Mouse (Mus musculus): ENCODE data around the gene Slc37a3.
"Not testable (repeated sequence)": the region's sequence is repeated elsewhere in the genome, so short reads cannot be mapped to it uniquely, and the experiment has no call there.

The Slc37a3 gene

GRCm38 (mm10) chr6:39377311-39377827, at the start of gene Slc37a3:
Gene Slc37a3, minus strand, starts transcription at chr6:39377675.
- DNase-seq (ENCODE audit: low spot score) = peak; percentile 89

GRCm38 (mm10) chr6:39426725-39427124, 49.2 kb upstream of the Slc37a3 start:
- DNase-seq (ENCODE audit: low spot score) = no peak

- DNase-seq (ENCODE audit: low spot score) = no peak
These were observed 47.7 kb upstream of the Slc37a3 start for GRCm38 (mm10) chr6:39425181-39425580.

- no peak for DNase-seq (ENCODE audit: low spot score)
These were observed 46.2 kb upstream of the Slc37a3 start for GRCm38 (mm10) chr6:39423686-39424085.

- no peak for DNase-seq (ENCODE audit: low spot score)
These were observed 45.7 kb upstream of the Slc37a3 start for GRCm38 (mm10) chr6:39423130-39423551.

- DNase-seq (ENCODE audit: low spot score) = no peak
These were observed 43.4 kb upstream of the Slc37a3 start for GRCm38 (mm10) chr6:39420867-39421266.

GRCm38 (mm10) chr6:39419851-39420721, 42.6 kb upstream of the Slc37a3 start, which contains the start of gene Mkrn1:
Gene Mkrn1, minus strand, starts transcription at chr6:39420462.
- DNase-seq (ENCODE audit: low spot score) = peak; percentile 78

GRCm38 (mm10) chr6:39419386-39419850, 41.9 kb upstream of the Slc37a3 start:
- DNase-seq (ENCODE audit: low spot score) = peak; percentile 36

GRCm38 (mm10) chr6:39416654-39417053, 39.2 kb upstream of the Slc37a3 start:
- not testable (repeated sequence) for DNase-seq (ENCODE audit: low spot score)

- peak; percentile 71 for DNase-seq (ENCODE audit: low spot score)
These were observed 38.3 kb upstream of the Slc37a3 start for GRCm38 (mm10) chr6:39415762-39416161.

GRCm38 (mm10) chr6:39414106-39414505, 36.6 kb upstream of the Slc37a3 start:
- DNase-seq (ENCODE audit: low spot score) = no peak

- no peak for DNase-seq (ENCODE audit: low spot score)
These were observed 29.0 kb upstream of the Slc37a3 start for GRCm38 (mm10) chr6:39406480-39406879.

GRCm38 (mm10) chr6:39403136-39403535, 25.7 kb upstream of the Slc37a3 start:
- DNase-seq (ENCODE audit: low spot score) = no peak

- no peak for DNase-seq (ENCODE audit: low spot score)
These were observed 22.9 kb upstream of the Slc37a3 start for GRCm38 (mm10) chr6:39400343-39400742.

GRCm38 (mm10) chr6:39398342-39398741, 20.9 kb upstream of the Slc37a3 start:
- no peak for DNase-seq (ENCODE audit: low spot score)

GRCm38 (mm10) chr6:39397046-39397445, 19.6 kb upstream of the Slc37a3 start:
- DNase-seq (ENCODE audit: low spot score) = no peak

- DNase-seq (ENCODE audit: low spot score) = no peak
These were observed 18.4 kb upstream of the Slc37a3 start for GRCm38 (mm10) chr6:39395916-39396315.

GRCm38 (mm10) chr6:39395471-39395870, 18.0 kb upstream of the Slc37a3 start:
- no peak for DNase-seq (ENCODE audit: low spot score)

- DNase-seq (ENCODE audit: low spot score) = no peak
These were observed 12.5 kb upstream of the Slc37a3 start for GRCm38 (mm10) chr6:39389988-39390387.

- DNase-seq (ENCODE audit: low spot score) = no peak
These were observed 3.8 kb upstream of the Slc37a3 start, which contains the start of gene Rab19 for GRCm38 (mm10) chr6:39381125-39381880. Gene Rab19, plus strand, starts transcription at chr6:39381175.

- DNase-seq (ENCODE audit: low spot score) = no peak
These were observed 2.8 kb upstream of the Slc37a3 start for GRCm38 (mm10) chr6:39380276-39380675.

- DNase-seq (ENCODE audit: low spot score) = no peak
These were observed 2.3 kb upstream of the Slc37a3 start for GRCm38 (mm10) chr6:39379749-39380148.
